Mouse (Mus musculus): ENCODE results near the gene Plbd2.

Gene Plbd2

GRCm38 (mm10) chr5:120435731-120436501 lies 67.5 kb downstream of the Plbd2 start:
- DNase-seq: no peak

DNA sequence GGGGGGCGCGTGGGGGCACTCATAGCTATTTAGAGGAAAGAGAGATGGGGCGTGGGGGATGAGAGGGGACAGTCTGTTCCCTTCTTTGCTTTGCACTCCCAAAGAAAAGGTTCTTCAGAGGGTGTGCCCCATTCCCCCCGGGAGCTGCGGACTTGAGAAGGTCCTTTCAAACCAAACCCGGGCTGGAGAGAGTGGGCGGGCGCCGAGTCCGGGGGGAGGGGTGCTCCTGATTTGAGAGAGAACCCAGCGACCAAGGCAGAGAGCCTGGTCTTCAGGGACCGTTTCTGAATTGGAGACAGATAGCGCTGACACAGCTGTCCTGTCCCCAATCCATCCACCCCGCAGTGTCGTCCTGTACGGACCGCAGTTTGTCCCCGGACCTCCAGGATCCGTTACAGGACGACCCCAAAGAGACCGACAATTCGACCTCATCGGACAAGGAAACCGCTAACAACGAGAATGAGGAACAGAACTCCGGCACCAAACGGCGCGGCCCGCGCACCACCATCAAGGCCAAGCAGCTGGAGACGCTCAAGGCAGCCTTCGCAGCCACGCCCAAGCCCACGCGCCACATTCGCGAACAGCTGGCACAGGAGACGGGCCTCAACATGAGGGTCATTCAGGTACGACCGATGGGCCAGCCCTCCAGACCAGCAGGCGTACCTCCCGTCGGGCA lies 68.3 kb downstream of the Plbd2 start:
- no peak for DNase-seq

DNA sequence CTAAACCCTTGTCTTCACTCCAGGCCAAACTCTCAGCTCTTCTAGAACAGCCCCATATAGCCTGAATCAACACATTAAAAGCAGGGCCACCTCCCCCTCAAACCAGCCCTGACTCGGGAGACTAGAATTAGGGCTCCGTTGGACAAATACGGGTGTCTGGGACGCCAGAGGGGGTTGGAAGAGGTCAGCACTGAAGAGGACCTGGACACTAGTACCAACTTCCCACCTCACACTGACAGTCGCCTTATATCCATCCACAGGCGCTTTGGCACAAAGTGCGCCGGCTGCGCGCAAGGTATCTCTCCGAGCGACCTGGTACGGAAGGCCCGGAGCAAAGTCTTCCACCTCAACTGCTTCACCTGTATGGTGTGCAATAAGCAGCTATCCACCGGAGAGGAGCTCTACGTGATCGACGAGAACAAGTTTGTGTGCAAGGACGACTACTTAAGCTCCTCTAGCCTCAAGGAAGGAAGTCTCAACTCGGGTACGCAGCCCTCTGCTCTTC lies 69.1 kb downstream of the Plbd2 start:
- DNase-seq: no peak

Data from spleen, adult 18-20 months (tissue).